ENCODE assay signal across 29 mouse cellular contexts in the genomic region with DNA sequence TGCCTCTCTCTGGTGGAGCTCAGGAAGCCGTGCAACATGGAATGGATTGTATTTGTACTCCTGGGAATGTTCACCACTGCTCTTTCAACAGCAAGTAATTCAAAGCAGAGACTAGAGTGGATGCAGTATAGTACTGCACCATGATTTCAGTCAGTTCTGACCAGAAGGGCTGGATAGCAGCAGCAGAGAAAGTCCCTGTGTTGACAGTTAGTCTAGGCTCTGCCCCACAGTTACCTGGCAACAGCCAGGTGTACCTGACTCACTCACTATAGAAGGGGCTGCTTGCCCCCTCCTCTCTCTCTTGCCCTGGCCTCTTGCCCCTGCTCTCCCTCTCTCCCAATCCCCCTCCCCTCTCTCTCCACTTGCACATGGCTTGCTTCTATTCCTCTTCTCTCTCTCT.
A peak's percentile ranks its signal among the peaks of the same experiment; 100 is the strongest.
DNase-seq lines count a peak whose midpoint lies in the region; ATAC-seq and TF ChIP-seq lines count a peak whose summit lies in the region.
"Had no signal": no experiment of that assay in that cellular context is flagged by ENCODE, and none has a peak within 500 bp of the region (broad histone marks: within the 10 kb centered on the region; RNA-seq: fewer than 3 reads in every experiment).

No protein-coding gene starts in this region.

- WGBS in embryonic facial prominence, embryonic 11.5 days, result 19% methylated on average over 1 of the region's 1 CpGs
- WGBS in embryonic facial prominence, embryonic 10.5 days, result 40% methylated on average over 1 of the region's 1 CpGs
- 41% methylated on average over 1 of the region's 1 CpGs for WGBS in hindbrain, postnatal 0 days
- WGBS in hindbrain, embryonic 14.5 days, result 48% methylated on average over 1 of the region's 1 CpGs
- WGBS in midbrain, embryonic 13.5 days, result 69% methylated on average over 1 of the region's 1 CpGs
- 29% methylated on average over 1 of the region's 1 CpGs for WGBS in midbrain, postnatal 0 days
- WGBS in midbrain, embryonic 15.5 days, result 48% methylated on average over 1 of the region's 1 CpGs

- no peak overlapping the region for H3K9ac ChIP-seq in embryonic facial prominence, embryonic 11.5 days (replicated peaks; ENCODE audit: low read length)
- no peak overlapping the region for H3K9ac ChIP-seq in hindbrain, postnatal 0 days (replicated peaks; ENCODE audit: low read length)
- no peak overlapping the region for H3K9ac ChIP-seq in hindbrain, embryonic 14.5 days
- no peak overlapping the region for H3K9ac ChIP-seq in midbrain, embryonic 13.5 days (replicated peaks)
- no peak overlapping the region for H3K9ac ChIP-seq in midbrain, postnatal 0 days (replicated peaks; ENCODE audit: low read length, poor library complexity, severe bottlenecking)
- H3K9ac ChIP-seq in midbrain, embryonic 15.5 days, result no peak overlapping the region
- H3K9ac ChIP-seq: embryonic facial prominence, embryonic 13.5 days; forebrain, postnatal 0 days; intestine, embryonic 15.5 days; liver, embryonic 14.5 days; midbrain, embryonic 12.5 days had no signal

- H3K4me2 ChIP-seq in embryonic facial prominence, embryonic 11.5 days (ENCODE audit: low read depth, low read length), result no peak overlapping the region
- no peak overlapping the region for H3K4me2 ChIP-seq in hindbrain, postnatal 0 days (ENCODE audit: low read depth, low read length)
- no peak overlapping the region for H3K4me2 ChIP-seq in hindbrain, embryonic 14.5 days (replicated peaks)
- no peak overlapping the region for H3K4me2 ChIP-seq in midbrain, embryonic 13.5 days (replicated peaks)
- no peak overlapping the region for H3K4me2 ChIP-seq in midbrain, postnatal 0 days (ENCODE audit: low read depth, low read length, poor library complexity, severe bottlenecking)
- H3K4me2 ChIP-seq in midbrain, embryonic 15.5 days, result no peak overlapping the region
- H3K4me2 ChIP-seq: embryonic facial prominence, embryonic 13.5 days; intestine, embryonic 15.5 days; midbrain, embryonic 12.5 days had no signal

- no peaks in the 10 kb centered on the region for H3K9me3 ChIP-seq in embryonic facial prominence, embryonic 11.5 days (replicated peaks; ENCODE audit: control insufficient read depth, low read length)
- H3K9me3 ChIP-seq in embryonic facial prominence, embryonic 10.5 days, result no peaks in the 10 kb centered on the region
- H3K9me3 ChIP-seq in hindbrain, postnatal 0 days (ENCODE audit: low read length), result no peaks in the 10 kb centered on the region
- H3K9me3 ChIP-seq in hindbrain, embryonic 14.5 days (ENCODE audit: control insufficient read depth, low read length), result no peaks in the 10 kb centered on the region
- H3K9me3 ChIP-seq in midbrain, embryonic 13.5 days, result no peaks in the 10 kb centered on the region
- H3K9me3 ChIP-seq in midbrain, postnatal 0 days (ENCODE audit: low read length), result no peaks in the 10 kb centered on the region
- H3K9me3 ChIP-seq in midbrain, embryonic 15.5 days, result no peaks in the 10 kb centered on the region
- H3K9me3 ChIP-seq: embryonic facial prominence, embryonic 13.5 days; intestine, embryonic 15.5 days; midbrain, embryonic 12.5 days had no signal

- no peaks in the 10 kb centered on the region; the same call in 1 of the 2 replicates for H3K4me1 ChIP-seq in embryonic facial prominence, embryonic 11.5 days (ENCODE audit: control insufficient read depth, insufficient read depth, low read length)
- H3K4me1 ChIP-seq in embryonic facial prominence, embryonic 10.5 days, result peaks cover 30% of the 10 kb centered on the region
- no peaks in the 10 kb centered on the region for H3K4me1 ChIP-seq in hindbrain, postnatal 0 days (ENCODE audit: insufficient read depth, low read length)
- H3K4me1 ChIP-seq in hindbrain, embryonic 14.5 days (replicated peaks; ENCODE audit: control insufficient read depth, insufficient read depth, low read length), result 0 out of 2 replicates have a peak, but pooled peaks cover 6% of the 10 kb centered on the region
- H3K4me1 ChIP-seq in midbrain, embryonic 13.5 days (replicated peaks), result peaks cover 16% of the 10 kb centered on the region
- H3K4me1 ChIP-seq in midbrain, postnatal 0 days (ENCODE audit: insufficient read depth, low read length), result no peaks in the 10 kb centered on the region
- no peaks in the 10 kb centered on the region for H3K4me1 ChIP-seq in midbrain, embryonic 15.5 days
- H3K4me1 ChIP-seq: intestine, embryonic 15.5 days had no signal

- H3K4me3 ChIP-seq in embryonic facial prominence, embryonic 11.5 days (ENCODE audit: low read depth, low read length), result no peak overlapping the region
- no peak overlapping the region for H3K4me3 ChIP-seq in embryonic facial prominence, embryonic 10.5 days
- H3K4me3 ChIP-seq in hindbrain, postnatal 0 days (ENCODE audit: low read length), result no peak overlapping the region
- H3K4me3 ChIP-seq in hindbrain, embryonic 14.5 days (replicated peaks; ENCODE audit: low read length), result no peak overlapping the region
- no peak overlapping the region for H3K4me3 ChIP-seq in midbrain, embryonic 13.5 days (replicated peaks)
- H3K4me3 ChIP-seq in midbrain, postnatal 0 days (ENCODE audit: low read depth, low read length), result no peak overlapping the region
- H3K4me3 ChIP-seq in midbrain, embryonic 15.5 days, result no peak overlapping the region
- H3K4me3 ChIP-seq: embryonic facial prominence, embryonic 13.5 days; intestine, embryonic 15.5 days; layer of hippocampus, adult 2 months; midbrain, embryonic 12.5 days; myocyte had no signal

- H3K36me3 ChIP-seq in embryonic facial prominence, embryonic 11.5 days (replicated peaks; ENCODE audit: control insufficient read depth, insufficient read depth, low read depth, low read length), result no peaks in the 10 kb centered on the region
- H3K36me3 ChIP-seq in embryonic facial prominence, embryonic 10.5 days (replicated peaks), result no peaks in the 10 kb centered on the region
- H3K36me3 ChIP-seq in hindbrain, postnatal 0 days (ENCODE audit: insufficient read depth, low read length), result no peaks in the 10 kb centered on the region
- H3K36me3 ChIP-seq in hindbrain, embryonic 14.5 days (replicated peaks; ENCODE audit: control insufficient read depth, insufficient read depth), result no peaks in the 10 kb centered on the region
- no peaks in the 10 kb centered on the region for H3K36me3 ChIP-seq in midbrain, embryonic 13.5 days
- no peaks in the 10 kb centered on the region for H3K36me3 ChIP-seq in midbrain, postnatal 0 days (ENCODE audit: insufficient read depth, low read length)
- H3K36me3 ChIP-seq in midbrain, embryonic 15.5 days (replicated peaks), result no peaks in the 10 kb centered on the region
- H3K36me3 ChIP-seq: embryonic facial prominence, embryonic 13.5 days; intestine, embryonic 15.5 days; midbrain, embryonic 12.5 days had no signal

- TF ChIP-seq CTCF in hindbrain, postnatal 0 days (IDR thresholded peaks at IDR 0.05; ENCODE audit: low read depth), result no peak
- TF ChIP-seq CTCF in midbrain, postnatal 0 days (IDR thresholded peaks at IDR 0.05), result no peak

- DNase-seq in embryonic facial prominence, embryonic 11.5 days (ENCODE audit: low spot score), result peak; percentile 38
- DNase-seq in embryonic facial prominence, embryonic 10.5 days (ENCODE audit: low spot score), result no peak
- DNase-seq in hindbrain, postnatal 0 days (ENCODE audit: low spot score), result no peak
- DNase-seq in hindbrain, embryonic 14.5 days (ENCODE audit: low spot score), result no peak
- DNase-seq in midbrain, postnatal 0 days (ENCODE audit: low spot score), result no peak
- DNase-seq: adrenal gland, adult 8-10 months; cerebellum, adult 8-10 months; cerebellum, postnatal 25 days; forebrain, postnatal 0 days; gastrocnemius, postnatal 10 days; heart, postnatal 14 days; kidney, adult 2 months; kidney, postnatal 36 days; liver; lung, adult 2 months; right cerebral cortex, postnatal 25 days; thymus, adult 18-20 months; thymus, postnatal 25 days had no signal

- no peaks in the 10 kb centered on the region for H3K27me3 ChIP-seq in embryonic facial prominence, embryonic 11.5 days (ENCODE audit: control insufficient read depth, insufficient read depth, low read length)
- H3K27me3 ChIP-seq in embryonic facial prominence, embryonic 10.5 days (replicated peaks; ENCODE audit: low read depth, poor library complexity, severe bottlenecking), result no peaks in the 10 kb centered on the region
- H3K27me3 ChIP-seq in hindbrain, postnatal 0 days (ENCODE audit: insufficient read depth, low read length), result no peaks in the 10 kb centered on the region
- no peaks in the 10 kb centered on the region for H3K27me3 ChIP-seq in hindbrain, embryonic 14.5 days (ENCODE audit: control insufficient read depth, insufficient read depth, low read length)
- H3K27me3 ChIP-seq in midbrain, embryonic 13.5 days, result no peaks in the 10 kb centered on the region
- no peaks in the 10 kb centered on the region for H3K27me3 ChIP-seq in midbrain, postnatal 0 days (ENCODE audit: insufficient read depth, low read length)
- H3K27me3 ChIP-seq in midbrain, embryonic 15.5 days (replicated peaks), result no peaks in the 10 kb centered on the region
- H3K27me3 ChIP-seq: CH12.LX; intestine, embryonic 15.5 days; midbrain, embryonic 12.5 days had no signal

- H3K27ac ChIP-seq in embryonic facial prominence, embryonic 11.5 days (replicated peaks; ENCODE audit: low read depth, low read length), result no peak overlapping the region
- no peak overlapping the region for H3K27ac ChIP-seq in embryonic facial prominence, embryonic 10.5 days (replicated peaks)
- no peak overlapping the region for H3K27ac ChIP-seq in hindbrain, postnatal 0 days
- no peak overlapping the region for H3K27ac ChIP-seq in hindbrain, embryonic 14.5 days
- H3K27ac ChIP-seq in midbrain, embryonic 13.5 days, result no peak overlapping the region
- H3K27ac ChIP-seq in midbrain, postnatal 0 days (ENCODE audit: low read depth, low read length), result no peak overlapping the region
- no peak overlapping the region for H3K27ac ChIP-seq in midbrain, embryonic 15.5 days
- H3K27ac ChIP-seq: embryonic facial prominence, embryonic 13.5 days; intestine, embryonic 15.5 days; layer of hippocampus, adult 2 months; liver, embryonic 14.5 days; midbrain, embryonic 12.5 days had no signal

- ATAC-seq in embryonic facial prominence, embryonic 11.5 days (replicated peaks; ENCODE audit: insufficient number of reproducible peaks, low FRiP score, low TSS enrichment, low read depth), result no peak
- peak; percentile 40; the same call in 1 of the 2 replicates for ATAC-seq in hindbrain, postnatal 0 days
- ATAC-seq in hindbrain, embryonic 14.5 days (ENCODE audit: low FRiP score), result no peak
- ATAC-seq in midbrain, embryonic 13.5 days, result peak; percentile 53
- no peak for ATAC-seq in midbrain, postnatal 0 days (ENCODE audit: low FRiP score)
- 0 out of 2 replicates have a peak, but pooled peaks have one; percentile 11 for ATAC-seq in midbrain, embryonic 15.5 days (replicated peaks)
- ATAC-seq in activated CD4-positive, CD25-positive, alpha-beta regulatory T cell, adult 4 months, result no peak
- ATAC-seq: forebrain, postnatal 0 days; hindbrain, embryonic 16.5 days; intestine, embryonic 15.5 days had no signal

Comparison
In these comparisons a context has a peak if more than half of its experiments do, and no peak if none do; other contexts are left out.
1. ATAC-seq: peak in hindbrain, postnatal 0 days (single experiment), midbrain, embryonic 13.5 days (single experiment) and midbrain, embryonic 15.5 days (single experiment); none in embryonic facial prominence, embryonic 11.5 days (single experiment), hindbrain, embryonic 14.5 days (single experiment), midbrain, postnatal 0 days (single experiment) and activated CD4-positive, CD25-positive, alpha-beta regulatory T cell, adult 4 months (single experiment).